ENCODE assay signal across 8 mouse cellular contexts in the genomic region with DNA sequence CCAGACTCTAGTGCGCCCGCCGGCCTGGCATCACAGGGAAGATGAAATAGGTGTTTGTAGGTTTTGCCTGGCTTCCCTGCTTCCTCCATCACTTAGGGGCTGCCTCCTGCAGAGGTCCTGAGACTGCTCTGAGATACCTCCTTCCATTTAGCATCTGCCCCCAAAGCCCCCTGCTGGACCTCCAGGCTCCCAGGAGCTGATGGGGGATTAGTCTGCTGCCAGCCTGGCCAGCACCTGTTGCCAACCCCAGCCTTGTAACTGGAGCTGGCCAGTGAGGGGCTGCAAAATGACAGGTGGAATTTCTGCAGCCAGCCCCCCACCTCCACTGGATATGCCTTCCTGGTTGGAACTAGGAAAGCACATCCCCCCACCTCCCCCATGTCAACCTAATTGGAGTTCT. TPM values are rescaled to one million over a fixed set of nuclear protein-coding genes. Genes with fewer than 3 reads are reported as not detected.
DNase-seq lines count a peak whose midpoint lies in the region; ATAC-seq and TF ChIP-seq lines count a peak whose summit lies in the region.

No protein-coding gene starts in this region.

- H3K9ac ChIP-seq in liver, adult 2 months (ENCODE audit: low read depth, low read length): 0 out of 2 replicates have a peak overlapping the region, but pooled peaks have one; percentile 8
- peak overlapping the region; percentile 51 for H3K9ac ChIP-seq in embryonic facial prominence, embryonic 11.5 days (replicated peaks; ENCODE audit: low read length)
- peak overlapping the region; percentile 47; the same call in 1 of the 2 replicates for H3K9ac ChIP-seq in hindbrain, embryonic 11.5 days (ENCODE audit: low read depth, low read length)

- ATAC-seq in embryonic facial prominence, embryonic 11.5 days (replicated peaks; ENCODE audit: insufficient number of reproducible peaks, low FRiP score, low TSS enrichment, low read depth): no peak
- ATAC-seq in hindbrain, embryonic 11.5 days (ENCODE audit: low FRiP score): no peak

- H3K4me2 ChIP-seq in embryonic facial prominence, embryonic 11.5 days (ENCODE audit: low read depth, low read length): peak overlapping the region; percentile 93
- H3K4me2 ChIP-seq in hindbrain, embryonic 11.5 days (replicated peaks; ENCODE audit: low read depth, low read length): peak overlapping the region; percentile 76

- no peak for TF ChIP-seq CTCF in liver, adult 2 months (IDR thresholded peaks at IDR 0.05; ENCODE audit: low read depth, low read length)

- H3K27me3 ChIP-seq in liver, adult 2 months (ENCODE audit: control insufficient read depth, insufficient read depth, low read length): no peaks in the 10 kb centered on the region
- no peaks in the 10 kb centered on the region for H3K27me3 ChIP-seq in embryonic facial prominence, embryonic 11.5 days (ENCODE audit: control insufficient read depth, insufficient read depth, low read length)
- H3K27me3 ChIP-seq in hindbrain, embryonic 11.5 days (ENCODE audit: control insufficient read depth, insufficient read depth, low read length): no peaks in the 10 kb centered on the region; the same call in 1 of the 2 replicates

- H3K27ac ChIP-seq in liver, adult 2 months (replicated peaks; ENCODE audit: insufficient read depth, low read depth, low read length): no peak overlapping the region
- H3K27ac ChIP-seq in embryonic facial prominence, embryonic 11.5 days (replicated peaks; ENCODE audit: low read depth, low read length): peak overlapping the region; percentile 82
- H3K27ac ChIP-seq in hindbrain, embryonic 11.5 days (ENCODE audit: low read depth, low read length): peak overlapping the region; percentile 67; the same call in 1 of the 2 replicates
- H3K27ac ChIP-seq in macrophage: peak overlapping the region; percentile 97

- WGBS in liver, adult 2 months: 60% methylated on average over 3 of the region's 3 CpGs
- 43% methylated on average over 3 of the region's 3 CpGs for WGBS in embryonic facial prominence, embryonic 11.5 days
- WGBS in hindbrain, embryonic 11.5 days: 38% methylated on average over 3 of the region's 3 CpGs
- 76% methylated on average over 3 of the region's 3 CpGs for WGBS in macrophage (ENCODE audit: missing documents)

- peaks cover 46% of the 10 kb centered on the region for H3K4me1 ChIP-seq in liver, adult 2 months (ENCODE audit: control insufficient read depth, insufficient read depth, low read length)
- peaks cover 55% of the 10 kb centered on the region for H3K4me1 ChIP-seq in embryonic facial prominence, embryonic 11.5 days (ENCODE audit: control insufficient read depth, insufficient read depth, low read length)
- peaks cover 51% of the 10 kb centered on the region for H3K4me1 ChIP-seq in hindbrain, embryonic 11.5 days (replicated peaks; ENCODE audit: control insufficient read depth, insufficient read depth, low read length)

- no peak overlapping the region for H3K4me3 ChIP-seq in liver, adult 2 months (ENCODE audit: insufficient read depth, low read depth, low read length)
- H3K4me3 ChIP-seq in embryonic facial prominence, embryonic 11.5 days (ENCODE audit: low read depth, low read length): peak overlapping the region; percentile 87
- H3K4me3 ChIP-seq in hindbrain, embryonic 11.5 days (ENCODE audit: low read depth, low read length): peak overlapping the region; percentile 35; the same call in 1 of the 2 replicates
- H3K4me3 ChIP-seq in macrophage (ENCODE audit: inconsistent target): peak overlapping the region; percentile 29; the same call in 1 of the 2 replicates

- H3K36me3 ChIP-seq in liver, adult 2 months (ENCODE audit: control insufficient read depth, insufficient read depth, low read length): no peaks in the 10 kb centered on the region
- no peaks in the 10 kb centered on the region for H3K36me3 ChIP-seq in embryonic facial prominence, embryonic 11.5 days (replicated peaks; ENCODE audit: control insufficient read depth, insufficient read depth, low read depth, low read length)
- H3K36me3 ChIP-seq in hindbrain, embryonic 11.5 days (ENCODE audit: control insufficient read depth, insufficient read depth, low read length): no peaks in the 10 kb centered on the region
- H3K36me3 ChIP-seq in macrophage (ENCODE audit: inconsistent target): no peaks in the 10 kb centered on the region

- no peak for TF ChIP-seq POLR2A in liver, adult 2 months (IDR thresholded peaks at IDR 0.05; ENCODE audit: extremely low read depth, insufficient read depth, low read length)

- DNase-seq in liver, adult 2 months (ENCODE audit: extremely low read depth, low read depth, low spot score): no peak
- DNase-seq in liver: no peak
- DNase-seq in embryonic facial prominence, embryonic 11.5 days (ENCODE audit: low spot score): no peak
- DNase-seq in hindbrain, embryonic 11.5 days (ENCODE audit: low spot score): no peak
- DNase-seq in layer of hippocampus, postnatal 36 days: no peak
- DNase-seq in layer of hippocampus, adult 8-10 months (ENCODE audit: low spot score in 2 of 2): no peak
- no peak for DNase-seq in left cerebral cortex, adult 11 months (ENCODE audit: low spot score)

- H3K79me2 ChIP-seq in liver, adult 2 months (ENCODE audit: control insufficient read depth, insufficient read depth, low read length): peaks cover 27% of the 10 kb centered on the region; the same call in 1 of the 2 replicates
- peaks cover 72% of the 10 kb centered on the region for H3K79me2 ChIP-seq in macrophage (ENCODE audit: inconsistent target)

- no peaks in the 10 kb centered on the region for H3K9me3 ChIP-seq in embryonic facial prominence, embryonic 11.5 days (replicated peaks; ENCODE audit: control insufficient read depth, low read length)
- no peaks in the 10 kb centered on the region for H3K9me3 ChIP-seq in hindbrain, embryonic 11.5 days (ENCODE audit: control insufficient read depth, low read length)

RNA-seq across cellular contexts. Expression of gene Rara, which starts 13.2 kb away (rescaled TPM):
- 3.7 and 4.5 TPM in 2 replicates for total RNA-seq in liver, adult 2 months (2014; rRNA removed)
- 14.1 and 14.6 TPM in 2 replicates for polyA plus RNA-seq in liver, adult 2 months (2012; rRNA removed)
- 32.7 and 40.2 TPM in 2 replicates for polyA plus RNA-seq in embryonic facial prominence, embryonic 11.5 days (2014; fragmentation: Nextera tagmentation; extraction: Ambion mirVana)
- 48.3 and 51.2 TPM in 2 replicates for polyA plus RNA-seq in hindbrain, embryonic 11.5 days (2014; fragmentation: Nextera tagmentation; extraction: Ambion mirVana)
- total RNA-seq in macrophage (2018; cell fraction: chromatin; rRNA removed): 10 to 100 TPM in 20 of 26 experiments, 1 to 10 TPM in 6; 7.0 to 27.6 (median 17.2) TPM
- 10 to 100 TPM in 24 of 26 experiments, 1 to 10 TPM in 2; 7.8 to 33.7 (median 21.0) TPM for total RNA-seq in macrophage (2018; cell fraction: cytosol; rRNA removed)
- total RNA-seq in macrophage (2018; cell fraction: nucleus; rRNA removed): 10 to 100 TPM in 24 of 26 experiments, 1 to 10 TPM in 2; 6.3 to 35.2 (median 17.9) TPM
- 13.3 to 17.5 TPM (median 13.4 TPM) in 3 replicates for polyA plus RNA-seq in macrophage (2018)
- total RNA-seq in layer of hippocampus, postnatal 36 days (2021): 10 to 100 TPM; 18.5 to 18.7 TPM
- 10 to 100 TPM; 17.3 to 20.2 (median 19.4) TPM for total RNA-seq in layer of hippocampus, adult 8-10 months (2022)

RNA-seq across cellular contexts. Expression of gene Cdc6, which starts 33.2 kb away (rescaled TPM):
- 0.09 and 0.20 TPM in 2 replicates for total RNA-seq in liver, adult 2 months (2014; rRNA removed)
- 0.07 TPM in 1 of 2 replicates, not detected in the other for polyA plus RNA-seq in liver, adult 2 months (2012; rRNA removed)
- 55.4 and 57.1 TPM in 2 replicates for polyA plus RNA-seq in embryonic facial prominence, embryonic 11.5 days (2014; fragmentation: Nextera tagmentation; extraction: Ambion mirVana)
- 33.1 and 39.0 TPM in 2 replicates for polyA plus RNA-seq in hindbrain, embryonic 11.5 days (2014; fragmentation: Nextera tagmentation; extraction: Ambion mirVana)
- 1 to 10 TPM in 20 of 26 experiments, under 1 TPM in 6; 0.25 to 5.5 (median 2.3) TPM for total RNA-seq in macrophage (2018; cell fraction: chromatin; rRNA removed)
- 1 to 10 TPM in 22 of 26 experiments, under 1 TPM in 4; 0.57 to 2.4 (median 1.4) TPM for total RNA-seq in macrophage (2018; cell fraction: cytosol; rRNA removed)
- 10 to 100 TPM in 1 of 26 experiments, 1 to 10 TPM in 23, under 1 TPM in 2; 0.58 to 22.6 (median 1.7) TPM for total RNA-seq in macrophage (2018; cell fraction: nucleus; rRNA removed)
- 0.70 to 13.4 TPM (median 2.2 TPM) in 3 replicates for polyA plus RNA-seq in macrophage (2018)
- total RNA-seq in layer of hippocampus, postnatal 36 days (2021): under 1 TPM; 0.50 to 0.88 TPM
- total RNA-seq in layer of hippocampus, adult 8-10 months (2022): 1 to 10 TPM in 1 of 4 experiments, under 1 TPM in 3; 0.36 to 1.2 (median 0.44) TPM

RNA-seq across cellular contexts. Expression of gene Gjd3, which starts 42.0 kb away (rescaled TPM):
- not detected in 2 replicates for total RNA-seq in liver, adult 2 months (2014; rRNA removed)
- polyA plus RNA-seq in liver, adult 2 months (2012; rRNA removed): 0.11 TPM in 1 of 2 replicates, not detected in the other
- 0.25 and 0.43 TPM in 2 replicates for polyA plus RNA-seq in embryonic facial prominence, embryonic 11.5 days (2014; fragmentation: Nextera tagmentation; extraction: Ambion mirVana)
- polyA plus RNA-seq in hindbrain, embryonic 11.5 days (2014; fragmentation: Nextera tagmentation; extraction: Ambion mirVana): 0.28 and 0.74 TPM in 2 replicates
- total RNA-seq in macrophage (2018; cell fraction: chromatin; rRNA removed): not detected
- not detected for total RNA-seq in macrophage (2018; cell fraction: cytosol; rRNA removed)
- total RNA-seq in macrophage (2018; cell fraction: nucleus; rRNA removed): not detected
- not detected in 3 replicates for polyA plus RNA-seq in macrophage (2018)
- total RNA-seq in layer of hippocampus, postnatal 36 days (2021): 1 to 10 TPM in 1 of 2 experiments, under 1 TPM in 1; 0.96 to 1.1 TPM
- 1 to 10 TPM in 2 of 4 experiments, not detected in 2; 1.4 to 1.6 TPM for total RNA-seq in layer of hippocampus, adult 8-10 months (2022)
